Mouse (Mus musculus) E14TG2a.4 (cell line): ENCODE results near the gene Rere.

Experiments
- CTCF ChIP-seq: conservative IDR thresholded peaks from 2 replicates; pipeline ENCODE4 v1.5.1; 2014; ENCODE audit warnings: low read length
- POU5F1 ChIP-seq: IDR thresholded peaks from 2 replicates; pipeline ENCODE4 v1.6.1; 2014; ENCODE audit warnings: low read length, borderline replicate concordance

DNA sequence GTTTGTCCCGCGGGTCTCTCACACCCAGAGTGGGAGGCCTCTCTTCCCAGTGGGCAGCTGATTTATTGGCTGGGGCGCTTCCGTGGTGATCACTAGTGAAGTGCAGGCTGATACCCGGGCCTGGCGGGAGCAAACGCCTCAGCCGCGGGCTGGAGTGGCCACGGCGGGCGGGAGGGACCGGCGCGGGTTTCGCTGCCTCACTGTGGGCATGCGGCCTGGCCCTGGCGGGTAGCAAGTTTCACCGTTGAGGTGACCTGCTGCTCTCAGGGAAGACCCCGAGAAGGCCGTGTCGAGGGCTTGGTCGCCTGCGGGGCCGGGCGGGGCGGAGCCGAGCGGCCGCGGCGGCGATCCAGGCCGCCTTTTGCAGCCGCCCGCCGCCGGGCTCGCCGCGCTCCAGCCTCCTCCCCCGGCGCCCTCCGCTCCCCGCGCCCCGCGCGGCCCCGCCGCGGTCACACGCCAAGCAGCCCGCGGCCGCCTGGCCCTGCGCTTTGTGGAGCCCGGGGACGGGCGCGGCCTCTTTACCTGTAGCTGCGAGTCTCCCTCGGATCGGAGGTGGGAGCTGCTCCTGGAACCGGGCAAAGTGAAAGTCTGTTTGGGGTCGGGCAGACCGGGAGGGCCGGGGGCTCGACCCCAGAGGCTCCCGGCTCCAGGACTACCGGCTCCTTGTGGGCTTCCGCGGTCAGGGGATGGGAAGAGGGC, 287.8 kb downstream of the Rere start:
- TF ChIP-seq CTCF, result no peak
- TF ChIP-seq POU5F1, result no peak
